ENCODE assay signal across 8 mouse cellular contexts in genomic region chr2:73528516-73529355, GRCm38 (mm10). TPM values are rescaled to one million over a fixed set of nuclear protein-coding genes. Genes with fewer than 3 reads are reported as not detected.
A peak's percentile ranks its signal among the peaks of the same experiment; 100 is the strongest.
DNase-seq lines count a peak whose midpoint lies in the region; ATAC-seq and TF ChIP-seq lines count a peak whose summit lies in the region.

No protein-coding gene starts in this region.

- WGBS in cerebellum, adult 2 months = 3% methylated on average over 58 of the region's 59 CpGs
- 13% methylated on average over 57 of the region's 59 CpGs for WGBS in thymus, adult 2 months
- WGBS in heart, embryonic 15.5 days = 3% methylated on average over 54 of the region's 59 CpGs
- whole genome bisulfite sequencing in limb, embryonic 14.5 days = 2% methylated on average over 48 of the region's 59 CpGs

- H3K9me3 ChIP-seq in heart, embryonic 15.5 days (replicated peaks) = no peaks in the 10 kb centered on the region
- no peaks in the 10 kb centered on the region for H3K9me3 ChIP-seq in limb, embryonic 14.5 days (ENCODE audit: control insufficient read depth, low read length)

- ATAC-seq in cerebellum, adult (ENCODE audit: insufficient number of reproducible peaks, low FRiP score, low TSS enrichment) = no peak
- ATAC-seq in heart, embryonic 15.5 days (replicated peaks; ENCODE audit: insufficient number of reproducible peaks, insufficient read depth, low FRiP score, low read depth) = peak; percentile 56
- ATAC-seq in limb, embryonic 14.5 days (ENCODE audit: low FRiP score, low read depth) = peak; percentile 56

- peaks cover 52% of the 10 kb centered on the region for H3K79me2 ChIP-seq in myocyte (ENCODE audit: control insufficient read depth, insufficient read depth)

- H3K36me3 ChIP-seq in thymus, adult 2 months (ENCODE audit: control insufficient read depth, insufficient read depth, low read length) = no peaks in the 10 kb centered on the region
- no peaks in the 10 kb centered on the region for H3K36me3 ChIP-seq in heart, embryonic 15.5 days
- no peaks in the 10 kb centered on the region for H3K36me3 ChIP-seq in limb, embryonic 14.5 days (ENCODE audit: control insufficient read depth, insufficient read depth, low read length)
- no peaks in the 10 kb centered on the region for H3K36me3 ChIP-seq in myocyte (ENCODE audit: control insufficient read depth, insufficient read depth)

- H3K4me1 ChIP-seq in cerebellum, adult 2 months (ENCODE audit: control insufficient read depth, insufficient read depth, low read length) = no peaks in the 10 kb centered on the region
- H3K4me1 ChIP-seq in thymus, adult 2 months (replicated peaks; ENCODE audit: control insufficient read depth, insufficient read depth, low read length) = peaks cover 8% of the 10 kb centered on the region; the same call in 1 of the 2 replicates
- peaks cover 7% of the 10 kb centered on the region for H3K4me1 ChIP-seq in heart, embryonic 15.5 days (replicated peaks)
- H3K4me1 ChIP-seq in limb, embryonic 14.5 days (ENCODE audit: control insufficient read depth, insufficient read depth, low read length) = peaks cover 18% of the 10 kb centered on the region

- H3K4me3 ChIP-seq in cerebellum, adult 2 months (replicated peaks; ENCODE audit: insufficient read depth, low read depth, low read length) = peak overlapping the region; percentile 22
- peak overlapping the region; percentile 35 for H3K4me3 ChIP-seq in thymus, adult 2 months (ENCODE audit: control insufficient read depth, insufficient read depth, low read length)
- H3K4me3 ChIP-seq in heart, embryonic 15.5 days = peak overlapping the region; percentile 90
- peak overlapping the region; percentile 92 for H3K4me3 ChIP-seq in limb, embryonic 14.5 days (replicated peaks; ENCODE audit: low read length)
- H3K4me3 ChIP-seq in myocyte = peak overlapping the region; percentile 62

- peaks cover 4% of the 10 kb centered on the region; the same call in 1 of the 2 replicates for H3K27me3 ChIP-seq in cerebellum, adult 2 months (ENCODE audit: control insufficient read depth, insufficient read depth, low read length)
- peaks cover 13% of the 10 kb centered on the region; the same call in 1 of the 2 replicates for H3K27me3 ChIP-seq in thymus, adult 2 months (ENCODE audit: control insufficient read depth, insufficient read depth, low read length)
- H3K27me3 ChIP-seq in heart, embryonic 15.5 days = no peaks in the 10 kb centered on the region
- no peaks in the 10 kb centered on the region for H3K27me3 ChIP-seq in limb, embryonic 14.5 days (ENCODE audit: control insufficient read depth, insufficient read depth, low read length)
- H3K27me3 ChIP-seq in myocyte (ENCODE audit: control insufficient read depth, insufficient read depth, insufficient read length) = no peaks in the 10 kb centered on the region

- peak overlapping the region; percentile 95 for H3ac ChIP-seq in myocyte (ENCODE audit: control insufficient read depth, insufficient read length)

- H3K27ac ChIP-seq in cerebellum, adult 2 months (ENCODE audit: insufficient read depth, low read length) = peak overlapping the region; percentile 39; the same call in 1 of the 2 replicates
- H3K27ac ChIP-seq in thymus, adult 2 months (ENCODE audit: control insufficient read depth, insufficient read depth, low read length) = no peak overlapping the region
- H3K27ac ChIP-seq in heart, embryonic 15.5 days = peak overlapping the region; percentile 83
- peak overlapping the region; percentile 92 for H3K27ac ChIP-seq in limb, embryonic 14.5 days (replicated peaks; ENCODE audit: low read depth, low read length)

- TF ChIP-seq POLR2A in cerebellum, adult 2 months (IDR thresholded peaks at IDR 0.05; ENCODE audit: borderline replicate concordance, insufficient read depth, low read length) = no peak
- TF ChIP-seq POLR2A in thymus, adult 2 months (IDR thresholded peaks at IDR 0.05; ENCODE audit: control insufficient read depth, extremely low read depth, insufficient read depth, low read length, poor library complexity) = no peak
- 0 out of 2 replicates have a peak, but pooled peaks have one; percentile 15 for TF ChIP-seq POLR2A in limb, embryonic 14.5 days (IDR thresholded peaks at IDR 0.05; ENCODE audit: borderline replicate concordance, extremely low read depth, insufficient read depth, insufficient read length)
- TF ChIP-seq POLR2A in myocyte (IDR thresholded peaks at IDR 0.05; ENCODE audit: insufficient read length, low read depth) = no peak

- TF ChIP-seq CTCF in cerebellum, adult 2 months (IDR thresholded peaks at IDR 0.05; ENCODE audit: borderline replicate concordance, insufficient read depth, low read depth, low read length) = no peak
- no peak for TF ChIP-seq CTCF in thymus, adult 2 months (IDR thresholded peaks at IDR 0.05; ENCODE audit: borderline replicate concordance, control insufficient read depth, extremely low read depth, insufficient read depth, low read length, poor library complexity)

- DNase-seq in cerebellum, adult 2 months = peak in 1 of 2 experiments; percentile 14
- peak; percentile 21 for DNase-seq in thymus, adult 2 months
- DNase-seq in thymus, adult 18-20 months = no peak
- no peak for DNase-seq in limb, embryonic 14.5 days (ENCODE audit: low spot score)
- no peak for DNase-seq in urinary bladder, postnatal 10 days (ENCODE audit: low spot score)

- peak overlapping the region; percentile 97 for H3K4me2 ChIP-seq in heart, embryonic 15.5 days
- H3K4me2 ChIP-seq in limb, embryonic 14.5 days (replicated peaks; ENCODE audit: low read depth, low read length, severe bottlenecking) = peak overlapping the region; percentile 56
- H3K4me2 ChIP-seq in myocyte (ENCODE audit: low read depth) = peak overlapping the region; percentile 97

- peak overlapping the region; percentile 92 for H3K9ac ChIP-seq in heart, embryonic 15.5 days
- peak overlapping the region; percentile 96 for H3K9ac ChIP-seq in limb, embryonic 14.5 days (ENCODE audit: low read depth, low read length, severe bottlenecking)

TF ChIP-seq in myocyte, 11 proteins besides CTCF, POLR2A, EP300 and RAD21:
- no peak for TF ChIP-seq SRF (IDR thresholded peaks at IDR 0.05; ENCODE audit: control insufficient read depth, insufficient read length, low read depth)
- no peak for TF ChIP-seq USF1 (IDR thresholded peaks at IDR 0.05; ENCODE audit: low read depth)
- no peak for TF ChIP-seq TCF3 (IDR thresholded peaks at IDR 0.05; ENCODE audit: insufficient read length, low read depth)
- no peak for TF ChIP-seq CEBPB (IDR thresholded peaks at IDR 0.05; ENCODE audit: insufficient read depth, poor library complexity, severe bottlenecking)
- TF ChIP-seq TCF12 (IDR thresholded peaks at IDR 0.05; ENCODE audit: insufficient read depth, poor library complexity, severe bottlenecking) = no peak
- TF ChIP-seq E2F4 (IDR thresholded peaks at IDR 0.05; ENCODE audit: insufficient read depth) = no peak

RNA-seq across cellular contexts. Expression of gene Wipf1, which starts 0.8 kb away (rescaled TPM):
- 6.1 and 7.2 TPM in 2 replicates for polyA plus RNA-seq in cerebellum, adult 2 months (2012; rRNA removed)
- polyA plus RNA-seq in thymus, adult 2 months (2012; rRNA removed) = 56.6 and 68.0 TPM in 2 replicates
- 5.1 and 7.6 TPM in 2 replicates for polyA plus RNA-seq in heart, embryonic 15.5 days (2015; fragmentation: Nextera tagmentation; extraction: Ambion mirVana)
- polyA plus RNA-seq in limb, embryonic 14.5 days (2012; rRNA removed) = 20.1 and 25.8 TPM in 2 replicates
- polyA plus RNA-seq in limb, embryonic 14.5 days (2014; fragmentation: Nextera tagmentation; extraction: Ambion mirVana) = 25.7 and 27.8 TPM in 2 replicates
- polyA plus RNA-seq in myocyte (2012; fragmentation: generic; extraction: Trizol) = 13.7 TPM

RNA-seq across cellular contexts. Expression of gene Chrna1, which starts 51.4 kb away (rescaled TPM):
- 0.03 and 0.08 TPM in 2 replicates for polyA plus RNA-seq in cerebellum, adult 2 months (2012; rRNA removed)
- 0.05 and 0.07 TPM in 2 replicates for polyA plus RNA-seq in thymus, adult 2 months (2012; rRNA removed)
- 0.09 and 0.28 TPM in 2 replicates for polyA plus RNA-seq in heart, embryonic 15.5 days (2015; fragmentation: Nextera tagmentation; extraction: Ambion mirVana)
- 8.9 and 9.3 TPM in 2 replicates for polyA plus RNA-seq in limb, embryonic 14.5 days (2012; rRNA removed)
- 14.9 and 19.4 TPM in 2 replicates for polyA plus RNA-seq in limb, embryonic 14.5 days (2014; fragmentation: Nextera tagmentation; extraction: Ambion mirVana)
- polyA plus RNA-seq in myocyte (2012; fragmentation: generic; extraction: Trizol) = 391 TPM

Comparison
In these comparisons a context has a peak if more than half of its experiments do, and no peak if none do; other contexts are left out.
1. H3K4me3 ChIP-seq: peak in every context shown above with its lines; median percentile 92 in limb, embryonic 14.5 days; 90 in heart, embryonic 15.5 days; 62 in myocyte; 35 in thymus, adult 2 months; 22 in cerebellum, adult 2 months.
2. RNA of gene Chrna1, which starts 51.4 kb away (polyA plus RNA-seq): 391 TPM in myocyte (single experiment); 8.9 to 19.4 TPM in limb, embryonic 14.5 days, 0.09 to 0.28 TPM in heart, embryonic 15.5 days, 0.03 to 0.08 TPM in cerebellum, adult 2 months and 0.05 to 0.07 TPM in thymus, adult 2 months; every median in the first group is over 10 times any median in the second.
3. Peak in every context shown above with its lines, with median percentiles within 50 percentile points of each other: H3K4me2 ChIP-seq.